Mouse (Mus musculus) retina, postnatal 1 day (tissue): Measurements from ENCODE around the gene Cntnap2.
"Not testable (repeated sequence)": the region's sequence is repeated elsewhere in the genome, so short reads cannot be mapped to it uniquely, and the experiment has no call there.

Experiments
- DNase-seq: peaks from one replicate; pipeline ENCODE4 v3.0.0-alpha.2; 2012

The Cntnap2 gene

GRCm38 (mm10) chr6:47256227-47256887, 2197.2 kb downstream of the Cntnap2 start:
- no peak for DNase-seq

- DNase-seq = no peak
These were observed 2197.9 kb downstream of the Cntnap2 start for GRCm38 (mm10) chr6:47256918-47257506.

GRCm38 (mm10) chr6:47259626-47260114, 2200.5 kb downstream of the Cntnap2 start:
- DNase-seq = no peak

GRCm38 (mm10) chr6:47267236-47267635, 2208.1 kb downstream of the Cntnap2 start:
- peak; percentile 33 for DNase-seq

GRCm38 (mm10) chr6:47269455-47269854, 2210.3 kb downstream of the Cntnap2 start:
- DNase-seq = no peak

GRCm38 (mm10) chr6:47271576-47271975, 2212.4 kb downstream of the Cntnap2 start:
- no peak for DNase-seq

GRCm38 (mm10) chr6:47272606-47273575, 2213.7 kb downstream of the Cntnap2 start:
- DNase-seq = peak; percentile 56

- peak; percentile 23 for DNase-seq
These were observed 2215.9 kb downstream of the Cntnap2 start for GRCm38 (mm10) chr6:47275065-47275464.

GRCm38 (mm10) chr6:47279183-47279582, 2220.0 kb downstream of the Cntnap2 start:
- peak; percentile 63 for DNase-seq

- no peak for DNase-seq
These were observed 2222.4 kb downstream of the Cntnap2 start for GRCm38 (mm10) chr6:47281584-47281983.

- no peak for DNase-seq
These were observed 2225.6 kb downstream of the Cntnap2 start for GRCm38 (mm10) chr6:47284794-47285193.

GRCm38 (mm10) chr6:47285742-47286141, 2226.6 kb downstream of the Cntnap2 start:
- DNase-seq = no peak

- not testable (repeated sequence) for DNase-seq
These were observed 2227.2 kb downstream of the Cntnap2 start for GRCm38 (mm10) chr6:47286247-47286967.

- DNase-seq = no peak
These were observed 2228.6 kb downstream of the Cntnap2 start for GRCm38 (mm10) chr6:47287722-47288121.

GRCm38 (mm10) chr6:47291973-47292372, 2232.8 kb downstream of the Cntnap2 start:
- DNase-seq = peak; percentile 77

- DNase-seq = no peak
These were observed 2233.3 kb downstream of the Cntnap2 start for GRCm38 (mm10) chr6:47292437-47292836.

- no peak for DNase-seq
These were observed 2235.3 kb downstream of the Cntnap2 start for GRCm38 (mm10) chr6:47294433-47294832.

GRCm38 (mm10) chr6:47304848-47305490, 2245.8 kb downstream of the Cntnap2 start:
- no peak for DNase-seq

- DNase-seq = no peak
These were observed 2247.1 kb downstream of the Cntnap2 start for GRCm38 (mm10) chr6:47306065-47306798.

GRCm38 (mm10) chr6:47306954-47307353, 2247.8 kb downstream of the Cntnap2 start:
- no peak for DNase-seq
